Mouse (Mus musculus) adrenal gland, postnatal 25 days (tissue): ENCODE measurements around the gene Zfp69. TPM values are rescaled to one million over a fixed set of nuclear protein-coding genes. Genes with fewer than 3 reads are reported as not detected.

ENCODE experiments used
- DNase-seq: peaks from one replicate; pipeline ENCODE4 v3.0.0; 2021; ENCODE audit warnings: mixed read lengths
- microRNA-seq, 2 experiments: library from miRNA; unstranded; fragments of <30 nt; microRNA quantifications; one replicate each; pipeline ENCODE4 v1.2.0; 2021
- total RNA-seq: library from RNA; stranded (reverse); gene quantifications from 2 replicates; pipeline ENCODE4 v1.2.3, GENCODE M21; 2021

The Zfp69 gene
- total RNA-seq, 1 experiment from 2014 or later: 3.4 TPM

- DNase-seq: no peak
Measured at GRCm38 (mm10) chr4:120885208-120886120, 66.0 kb downstream of the Zfp69 start.

- no peak for DNase-seq
Measured at GRCm38 (mm10) chr4:120882002-120882625, 69.4 kb downstream of the Zfp69 start.

- DNase-seq: no peak
Measured at GRCm38 (mm10) chr4:120880731-120881432, 70.6 kb downstream of the Zfp69 start.

Small RNA genes within 50 kb of the gene (microRNA-seq; reads per million reads assigned to microRNA genes)
- gene Mir7015: 0 reads per million in 2 experiments

Other genes with a start within 250 kb of the Zfp69 start
- 1.5 and 2.0 TPM in 2 replicates for gene Kcnq4, start 203.1 kb downstream of the Zfp69 start, total RNA-seq
- gene Nfyc, start 120.1 kb downstream of the Zfp69 start, total RNA-seq: 62.8 and 68.9 TPM in 2 replicates
- gene Rims3, start 96.9 kb downstream of the Zfp69 start, total RNA-seq: 6.4 and 11.1 TPM in 2 replicates
- gene Exo5, start 26.7 kb downstream of the Zfp69 start, total RNA-seq: 11.6 and 12.9 TPM in 2 replicates
- 31.5 and 35.7 TPM in 2 replicates for gene Smap2, start 65.5 kb upstream of the Zfp69 start, total RNA-seq
- 0.46 and 0.71 TPM in 2 replicates for gene Col9a2, start 87.7 kb upstream of the Zfp69 start, total RNA-seq
- gene Zmpste24, start 146.5 kb upstream of the Zfp69 start, total RNA-seq: 46.9 and 52.1 TPM in 2 replicates
- not detected in 2 replicates for gene Tmco2, start 157.5 kb upstream of the Zfp69 start, total RNA-seq